Mouse (Mus musculus): Measurements from ENCODE around the gene Tnrc18. TPM values are rescaled to one million over a fixed set of nuclear protein-coding genes. Genes with fewer than 3 reads are reported as not detected.

The Tnrc18 gene
- polyA plus RNA-seq, 1 experiment from 2014 or later, result 27.5 TPM

GRCm38 (mm10) chr5:142692971-142693737 is 124.3 kb downstream of the Tnrc18 start:
- no peak overlapping the region for H3K4me3 ChIP-seq (ENCODE audit: low read depth, low read length)
- H3K27me3 ChIP-seq (replicated peaks; ENCODE audit: control insufficient read depth, insufficient read depth, low read length), result no peaks in the 10 kb centered on the region
- WGBS, result 54% methylated on average over 12 of the region's 12 CpGs
- peak; percentile 54 for DNase-seq (ENCODE audit: low spot score)
- H3K9me3 ChIP-seq (replicated peaks; ENCODE audit: control insufficient read depth, low read length), result no peaks in the 10 kb centered on the region
- 0 out of 2 replicates have a peak overlapping the region, but pooled peaks have one; percentile 9 for H3K27ac ChIP-seq (ENCODE audit: low read depth, low read length)
- H3K4me2 ChIP-seq (ENCODE audit: low read length), result peak overlapping the region; percentile 7
- peaks cover 18% of the 10 kb centered on the region for H3K4me1 ChIP-seq (ENCODE audit: control insufficient read depth, insufficient read depth, low read length)
- no peak for ATAC-seq
- no peaks in the 10 kb centered on the region for H3K36me3 ChIP-seq (ENCODE audit: control insufficient read depth, insufficient read depth, low read length)
- H3K9ac ChIP-seq (ENCODE audit: low read length), result peak overlapping the region; percentile 35; the same call in 1 of the 2 replicates

DNA sequence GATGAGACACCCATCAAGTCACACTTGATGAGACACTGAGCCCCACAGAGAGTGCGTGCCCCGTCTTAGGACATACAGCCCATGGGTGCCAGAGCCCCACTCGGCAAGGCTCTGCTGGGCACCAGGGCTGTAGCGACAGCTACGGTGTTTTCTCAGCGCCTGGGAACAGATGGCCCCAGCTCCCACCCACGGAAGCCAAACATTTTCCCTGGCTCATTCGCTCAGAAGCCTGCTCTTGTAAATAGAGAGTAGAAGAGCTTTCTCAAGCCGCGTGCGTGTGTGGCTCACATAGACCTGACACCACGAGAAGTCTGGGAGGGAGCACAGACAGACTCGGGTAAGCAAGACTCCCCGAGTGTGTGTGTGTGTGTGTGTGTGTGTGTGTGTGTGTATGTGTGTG is 125.2 kb downstream of the Tnrc18 start, which contains the start of gene Slc29a4:
TSS of gene Slc29a4 (plus strand) at position 265 of the 400 bp plus-strand sequence.
- H3K9me3 ChIP-seq (replicated peaks; ENCODE audit: control insufficient read depth, low read length), result no peaks in the 10 kb centered on the region
- 58% methylated on average over 14 of the region's 14 CpGs for WGBS
- H3K4me1 ChIP-seq (ENCODE audit: control insufficient read depth, insufficient read depth, low read length), result peaks cover 18% of the 10 kb centered on the region
- DNase-seq (ENCODE audit: low spot score), result peak; percentile 78
- H3K36me3 ChIP-seq (ENCODE audit: control insufficient read depth, insufficient read depth, low read length), result no peaks in the 10 kb centered on the region
- no peaks in the 10 kb centered on the region for H3K27me3 ChIP-seq (replicated peaks; ENCODE audit: control insufficient read depth, insufficient read depth, low read length)
- H3K4me2 ChIP-seq (ENCODE audit: low read length), result peak within 1 kb of the TSS; percentile 7
- peak within 1 kb of the TSS; percentile 48; the same call in 1 of the 2 replicates for H3K27ac ChIP-seq (ENCODE audit: low read depth, low read length)
- H3K4me3 ChIP-seq (ENCODE audit: low read depth, low read length), result no peak within 1 kb of the TSS
- peak; percentile 77 for ATAC-seq
- no peak within 1 kb of the TSS for H3K9ac ChIP-seq (ENCODE audit: low read length)

- H3K9me3 ChIP-seq (replicated peaks; ENCODE audit: control insufficient read depth, low read length), result no peaks in the 10 kb centered on the region
- H3K4me2 ChIP-seq (ENCODE audit: low read length), result no peak overlapping the region
- no peak for DNase-seq (ENCODE audit: low spot score)
- 80% methylated on average over 3 of the region's 3 CpGs for WGBS
- H3K9ac ChIP-seq (ENCODE audit: low read length), result no peak overlapping the region
- H3K36me3 ChIP-seq (ENCODE audit: control insufficient read depth, insufficient read depth, low read length), result no peaks in the 10 kb centered on the region
- H3K4me3 ChIP-seq (ENCODE audit: low read depth, low read length), result no peak overlapping the region
- H3K27me3 ChIP-seq (replicated peaks; ENCODE audit: control insufficient read depth, insufficient read depth, low read length), result no peaks in the 10 kb centered on the region
- peaks cover 18% of the 10 kb centered on the region for H3K4me1 ChIP-seq (ENCODE audit: control insufficient read depth, insufficient read depth, low read length)
- no peak overlapping the region for H3K27ac ChIP-seq (ENCODE audit: low read depth, low read length)
- ATAC-seq, result no peak
Observed at GRCm38 (mm10) chr5:142690343-142690742, 127.1 kb downstream of the Tnrc18 start.

DNA sequence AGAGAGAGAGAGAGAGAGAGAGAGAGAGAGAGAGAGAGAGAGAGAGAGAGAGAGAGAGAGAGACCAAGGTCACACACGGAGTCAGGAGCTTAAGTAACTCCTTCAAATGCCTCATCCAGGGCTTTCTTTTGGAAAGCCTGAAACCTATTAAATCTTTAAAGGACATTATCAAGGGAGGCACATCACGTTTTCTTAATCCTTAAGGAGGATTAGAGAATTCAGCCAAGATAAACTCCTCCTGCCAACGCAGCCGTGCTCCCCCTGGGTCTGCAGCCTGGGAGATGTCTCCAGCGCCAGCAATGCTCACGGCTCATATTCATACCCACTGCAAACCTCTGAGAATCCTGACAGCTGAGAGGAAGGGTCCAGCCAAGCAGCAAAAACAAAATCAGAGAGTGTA is 128.6 kb downstream of the Tnrc18 start:
- ATAC-seq (no peak), DNase-seq (ENCODE audit: low spot score) (no peak)
- Histone ChIP-seq H3K36me3 (ENCODE audit: control insufficient read depth, insufficient read depth, low read length) (no peaks in the 10 kb centered on the region), H3K9me3 (replicated peaks; ENCODE audit: control insufficient read depth, low read length) (no peaks in the 10 kb centered on the region), H3K27me3 (replicated peaks; ENCODE audit: control insufficient read depth, insufficient read depth, low read length) (no peaks in the 10 kb centered on the region), H3K4me3 (ENCODE audit: low read depth, low read length) (no peak overlapping the region), H3K4me1 (ENCODE audit: control insufficient read depth, insufficient read depth, low read length) (peaks cover 14% of the 10 kb centered on the region), H3K27ac (ENCODE audit: low read depth, low read length) (no peak overlapping the region), H3K4me2 (ENCODE audit: low read length) (no peak overlapping the region), H3K9ac (ENCODE audit: low read length) (no peak overlapping the region)
- 19% methylated on average over 6 of the region's 6 CpGs for WGBS

DNA sequence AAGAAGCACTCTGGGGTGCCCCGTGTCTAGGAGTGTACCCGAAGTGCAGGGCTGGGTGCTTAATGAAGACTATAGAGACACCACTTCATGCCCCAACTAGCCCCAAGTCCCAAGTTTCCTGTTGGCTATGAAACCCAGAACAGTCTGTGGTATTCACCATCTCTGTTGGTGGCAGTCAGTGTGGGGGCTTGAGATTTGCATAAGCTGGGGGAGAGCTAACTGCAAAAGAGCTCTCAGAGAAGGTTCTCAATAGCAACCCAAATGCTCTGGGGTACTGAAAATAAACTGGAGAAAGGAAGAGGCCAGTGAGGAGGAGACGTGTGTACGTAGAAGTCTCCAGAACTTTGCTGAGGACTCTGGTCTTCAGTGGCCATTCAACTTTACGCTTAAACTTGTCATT is 134.9 kb downstream of the Tnrc18 start:
- ATAC-seq, result no peak
- Histone ChIP-seq H3K9ac (ENCODE audit: low read length) (no peak overlapping the region), H3K36me3 (ENCODE audit: control insufficient read depth, insufficient read depth, low read length) (no peaks in the 10 kb centered on the region), H3K4me3 (ENCODE audit: low read depth, low read length) (no peak overlapping the region), H3K27ac (ENCODE audit: low read depth, low read length) (no peak overlapping the region), H3K4me2 (ENCODE audit: low read length) (no peak overlapping the region), H3K27me3 (replicated peaks; ENCODE audit: control insufficient read depth, insufficient read depth, low read length) (no peaks in the 10 kb centered on the region), H3K4me1 (ENCODE audit: control insufficient read depth, insufficient read depth, low read length) (no peaks in the 10 kb centered on the region), H3K9me3 (replicated peaks; ENCODE audit: control insufficient read depth, low read length) (no peaks in the 10 kb centered on the region)
- WGBS, result 87% methylated on average over 5 of the region's 5 CpGs
- DNase-seq (ENCODE audit: low spot score), result no peak

DNA sequence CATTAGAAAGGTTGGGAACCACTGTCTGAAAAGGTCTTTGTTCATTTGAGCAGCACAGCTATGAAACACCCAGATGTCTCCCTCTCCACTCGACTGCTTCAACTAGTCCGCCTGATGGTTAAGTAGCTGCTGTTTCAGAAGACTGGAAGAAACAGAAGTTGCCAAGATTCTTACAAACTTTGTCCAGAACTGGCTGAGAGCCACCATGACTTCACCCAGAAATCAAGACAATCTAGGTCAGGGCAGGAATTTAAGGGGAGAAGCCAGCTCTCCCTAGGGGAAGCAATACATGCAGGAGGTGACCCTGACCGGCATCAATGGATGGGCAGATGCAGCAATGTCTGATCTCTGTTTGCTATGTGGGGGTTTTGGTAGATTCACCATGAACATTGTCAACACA is 135.6 kb downstream of the Tnrc18 start:
- 82% methylated on average over 3 of the region's 3 CpGs for WGBS
- no peak overlapping the region for H3K4me3 ChIP-seq (ENCODE audit: low read depth, low read length)
- H3K27me3 ChIP-seq (replicated peaks; ENCODE audit: control insufficient read depth, insufficient read depth, low read length), result no peaks in the 10 kb centered on the region
- DNase-seq (ENCODE audit: low spot score) (no peak), ATAC-seq (no peak)
- H3K9me3 ChIP-seq (replicated peaks; ENCODE audit: control insufficient read depth, low read length), result no peaks in the 10 kb centered on the region
- H3K4me2 ChIP-seq (ENCODE audit: low read length), result no peak overlapping the region
- no peaks in the 10 kb centered on the region for H3K4me1 ChIP-seq (ENCODE audit: control insufficient read depth, insufficient read depth, low read length)
- no peak overlapping the region for H3K9ac ChIP-seq (ENCODE audit: low read length)
- H3K27ac ChIP-seq (ENCODE audit: low read depth, low read length), result no peak overlapping the region
- H3K36me3 ChIP-seq (ENCODE audit: control insufficient read depth, insufficient read depth, low read length), result no peaks in the 10 kb centered on the region

DNA sequence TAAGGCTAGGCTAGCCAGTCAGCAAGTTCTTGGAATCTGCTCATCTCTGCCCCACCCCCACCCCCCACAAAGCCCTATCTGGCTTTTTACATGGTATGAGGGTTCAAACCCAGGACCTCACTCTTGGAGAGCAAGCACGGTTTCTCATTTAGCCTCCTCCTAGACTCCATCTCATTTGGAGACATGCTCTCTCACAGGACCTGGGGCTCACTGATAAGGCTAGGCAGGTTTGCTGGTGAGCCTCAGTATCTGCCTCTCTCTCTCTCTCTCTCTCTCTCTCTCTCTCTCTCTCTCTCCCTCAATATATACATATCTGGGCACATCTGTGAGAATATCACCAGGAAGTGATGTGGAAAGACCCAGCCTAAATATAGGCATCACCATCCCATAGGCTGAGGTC is 138.4 kb downstream of the Tnrc18 start:
- Histone ChIP-seq H3K36me3 (ENCODE audit: control insufficient read depth, insufficient read depth, low read length) (no peaks in the 10 kb centered on the region), H3K4me3 (ENCODE audit: low read depth, low read length) (no peak overlapping the region), H3K27me3 (replicated peaks; ENCODE audit: control insufficient read depth, insufficient read depth, low read length) (no peaks in the 10 kb centered on the region), H3K27ac (ENCODE audit: low read depth, low read length) (no peak overlapping the region), H3K9me3 (replicated peaks; ENCODE audit: control insufficient read depth, low read length) (no peaks in the 10 kb centered on the region), H3K4me1 (ENCODE audit: control insufficient read depth, insufficient read depth, low read length) (no peaks in the 10 kb centered on the region), H3K9ac (ENCODE audit: low read length) (no peak overlapping the region), H3K4me2 (ENCODE audit: low read length) (no peak overlapping the region)
- no peak for DNase-seq (ENCODE audit: low spot score)
- 100% methylated on average over 1 of the region's 1 CpGs for WGBS
- no peak for ATAC-seq

DNA sequence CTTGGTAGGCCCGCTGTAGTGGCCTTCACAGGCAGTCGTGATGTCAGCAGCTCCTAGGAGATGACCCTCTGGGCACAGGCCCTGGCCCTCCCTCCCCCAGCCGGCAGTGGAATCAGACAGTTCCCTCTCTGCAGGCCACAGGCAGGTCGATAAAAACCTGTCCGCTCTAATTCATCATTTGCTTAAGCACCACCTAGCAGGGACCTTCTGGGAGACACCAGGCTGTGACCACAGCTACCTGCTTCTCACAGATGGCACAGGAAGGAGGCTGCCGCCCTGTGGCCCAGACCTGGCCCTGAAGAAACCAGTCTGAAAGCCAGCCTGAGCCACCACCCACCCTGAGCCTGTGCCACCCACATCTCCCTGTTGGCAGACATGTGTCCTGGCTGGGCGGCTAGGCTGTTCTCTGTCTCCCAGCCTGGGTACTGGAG is 139.3 kb downstream of the Tnrc18 start:
- no peak overlapping the region for H3K4me2 ChIP-seq (ENCODE audit: low read length)
- no peak overlapping the region for H3K27ac ChIP-seq (ENCODE audit: low read depth, low read length)
- H3K36me3 ChIP-seq (ENCODE audit: control insufficient read depth, insufficient read depth, low read length), result no peaks in the 10 kb centered on the region
- no peak for ATAC-seq
- no peaks in the 10 kb centered on the region for H3K4me1 ChIP-seq (ENCODE audit: control insufficient read depth, insufficient read depth, low read length)
- no peak overlapping the region for H3K4me3 ChIP-seq (ENCODE audit: low read depth, low read length)
- H3K27me3 ChIP-seq (replicated peaks; ENCODE audit: control insufficient read depth, insufficient read depth, low read length), result no peaks in the 10 kb centered on the region
- H3K9me3 ChIP-seq (replicated peaks; ENCODE audit: control insufficient read depth, low read length), result no peaks in the 10 kb centered on the region
- 73% methylated on average over 7 of the region's 7 CpGs for WGBS
- no peak for DNase-seq (ENCODE audit: low spot score)
- H3K9ac ChIP-seq (ENCODE audit: low read length), result no peak overlapping the region

Data from forebrain, embryonic 14.5 days (tissue).